Mouse (Mus musculus): ENCODE measurements around the gene Gm28557. TPM values are rescaled to one million over a fixed set of nuclear protein-coding genes. Genes with fewer than 3 reads are reported as not detected.
"Not testable (repeated sequence)": the region's sequence is repeated elsewhere in the genome, so short reads cannot be mapped to it uniquely, and the experiment has no call there.

The Gm28557 gene
- polyA plus RNA-seq (2016; fragmentation: Nextera tagmentation; extraction: Ambion mirVana) = 2.3 and 3.4 TPM in 2 replicates

DNA sequence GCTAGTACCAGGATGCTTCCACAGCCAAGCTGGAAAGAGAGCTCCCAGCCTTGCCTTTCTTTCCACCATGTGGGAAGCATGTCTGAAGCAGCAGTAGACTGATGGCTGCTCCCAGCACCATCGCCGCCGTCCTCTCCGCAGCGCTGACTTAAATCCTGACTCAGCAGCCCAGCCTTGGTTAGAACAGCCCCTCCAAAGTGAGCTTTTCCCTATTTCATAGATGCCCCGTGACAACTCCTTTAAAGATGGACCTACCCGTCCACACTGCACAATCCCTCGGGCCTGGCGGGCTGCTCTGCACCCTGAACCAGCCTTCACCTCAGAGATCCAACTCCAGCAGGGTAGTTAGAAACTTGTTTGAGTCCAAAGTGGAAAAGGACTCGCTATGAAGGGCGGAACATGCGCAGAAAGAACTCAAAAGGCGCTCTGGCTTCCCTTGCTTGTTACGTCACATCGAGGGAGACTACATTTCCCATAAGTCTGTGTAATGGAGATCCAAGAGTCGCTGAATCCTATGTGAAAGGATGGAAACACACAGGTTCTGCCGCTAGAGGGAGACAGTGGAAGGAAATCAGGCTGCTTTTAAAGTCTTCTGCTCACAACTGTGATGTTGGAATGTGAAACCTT lies at the start of gene Gm28557:
Gene Gm28557 (minus strand): TSS at position 411 of the 627 bp plus-strand sequence.
- Histone ChIP-seq H3K4me2 (replicated peaks) (peak within 1 kb of the TSS; percentile 67), H3K4me1 (no peaks in the 10 kb centered on the region), H3K27me3 (no peaks in the 10 kb centered on the region), H3K36me3 (peaks cover 9% of the 10 kb centered on the region), H3K9ac (peak within 1 kb of the TSS; percentile 64), H3K4me3 (peak within 1 kb of the TSS; percentile 61), H3K9me3 (no peaks in the 10 kb centered on the region), H3K27ac (peak within 1 kb of the TSS; percentile 86)
- ATAC-seq (ENCODE audit: insufficient number of reproducible peaks, insufficient read depth, low FRiP score, low TSS enrichment) = peak; percentile 94
- under 1% methylated on average over 17 of the region's 17 CpGs for WGBS

DNA sequence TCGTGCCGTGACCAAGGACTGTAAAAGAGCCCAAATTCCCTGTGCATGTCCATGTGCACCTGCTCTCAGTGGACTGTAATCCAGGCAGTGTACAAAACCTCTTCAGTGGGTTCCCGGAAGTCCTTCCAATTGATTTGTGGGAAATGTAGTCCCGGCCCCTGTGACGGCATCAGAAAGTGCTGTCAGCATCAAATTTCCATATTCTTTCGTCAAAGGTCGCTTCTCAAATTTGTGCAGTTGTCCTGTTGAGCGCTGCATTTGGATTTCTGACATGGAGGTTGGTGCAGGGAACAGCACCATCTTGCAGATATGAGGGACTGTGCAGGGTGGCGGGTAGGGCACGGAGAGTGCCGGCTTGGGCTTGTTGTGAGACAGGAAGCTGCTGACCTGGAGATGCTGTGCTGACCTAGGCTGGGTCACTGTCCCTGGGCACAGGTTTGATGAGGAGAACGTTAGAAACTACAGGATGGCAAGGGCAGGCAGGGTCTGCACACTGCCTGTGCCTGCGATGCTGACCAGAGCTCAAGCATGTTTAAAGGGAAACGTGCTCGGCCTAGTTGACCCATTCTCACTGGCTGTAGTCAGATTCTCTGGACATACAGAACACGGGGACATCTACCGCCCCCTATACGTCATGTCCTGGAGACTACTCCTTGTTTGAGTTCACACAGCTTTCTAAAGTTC lies 19.8 kb upstream of the Gm28557 start:
- Histone ChIP-seq H3K9me3 (no peaks in the 10 kb centered on the region), H3K27ac (no peak overlapping the region), H3K4me3 (peak overlapping the region; percentile 76), H3K9ac (peak overlapping the region; percentile 70), H3K27me3 (no peaks in the 10 kb centered on the region), H3K4me1 (no peaks in the 10 kb centered on the region), H3K4me2 (replicated peaks) (peak overlapping the region; percentile 73), H3K36me3 (no peaks in the 10 kb centered on the region)
- WGBS = 1% methylated on average over 18 of the region's 18 CpGs
- peak; percentile 93 for ATAC-seq (ENCODE audit: insufficient number of reproducible peaks, insufficient read depth, low FRiP score, low TSS enrichment)

- not testable (repeated sequence) for ATAC-seq (ENCODE audit: insufficient number of reproducible peaks, insufficient read depth, low FRiP score, low TSS enrichment); H3K4me1 ChIP-seq; H3K27ac ChIP-seq; H3K4me2 ChIP-seq (replicated peaks); H3K36me3 ChIP-seq; H3K9ac ChIP-seq; H3K9me3 ChIP-seq; H3K4me3 ChIP-seq; H3K27me3 ChIP-seq
- 74% methylated on average over 10 of the region's 10 CpGs for WGBS
These were observed 19.1 kb upstream of the Gm28557 start for GRCm38 (mm10) chr13:67127507-67127906.

DNA sequence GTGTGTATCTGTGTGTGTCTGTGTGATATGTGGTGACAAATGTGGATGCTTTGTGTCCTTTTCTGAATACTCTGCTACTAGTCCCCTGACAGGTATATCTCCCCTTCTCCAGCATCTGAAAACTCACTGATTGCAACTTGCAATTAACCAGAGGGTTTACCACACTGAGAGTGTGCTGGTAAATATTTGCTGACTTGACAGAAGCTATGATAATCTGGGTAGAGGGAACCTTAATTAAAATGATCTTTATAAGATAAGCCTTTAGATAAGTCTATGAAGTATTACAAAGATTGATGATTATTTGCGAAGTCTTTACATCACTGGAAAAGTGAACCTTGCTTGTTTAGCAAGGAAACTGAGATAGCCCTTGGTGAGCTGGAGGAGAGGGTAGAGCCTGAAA lies 16.1 kb upstream of the Gm28557 start:
- ATAC-seq (ENCODE audit: insufficient number of reproducible peaks, insufficient read depth, low FRiP score, low TSS enrichment) = no peak
- WGBS = 84% methylated on average over 1 of the region's 1 CpGs
- H3K4me3 ChIP-seq = no peak overlapping the region

GRCm38 (mm10) chr13:67121360-67121759 lies 13.0 kb upstream of the Gm28557 start, which contains the start of gene Zfp759:
Zfp759 (plus strand) TSS chr13:67121660.
- not testable (repeated sequence) for H3K9ac ChIP-seq; H3K4me3 ChIP-seq; H3K4me2 ChIP-seq (replicated peaks); H3K4me1 ChIP-seq; H3K36me3 ChIP-seq; H3K27me3 ChIP-seq; H3K27ac ChIP-seq; H3K9me3 ChIP-seq; ATAC-seq (ENCODE audit: insufficient number of reproducible peaks, insufficient read depth, low FRiP score, low TSS enrichment)

More for the DNA sequence above, 16.1 kb upstream of the Gm28557 start:
- Histone ChIP-seq H3K36me3 (no peaks in the 10 kb centered on the region), H3K27ac (no peak overlapping the region), H3K9ac (no peak overlapping the region), H3K4me2 (replicated peaks) (no peak overlapping the region), H3K27me3 (no peaks in the 10 kb centered on the region), H3K4me1 (no peaks in the 10 kb centered on the region), H3K9me3 (no peaks in the 10 kb centered on the region)

DNA sequence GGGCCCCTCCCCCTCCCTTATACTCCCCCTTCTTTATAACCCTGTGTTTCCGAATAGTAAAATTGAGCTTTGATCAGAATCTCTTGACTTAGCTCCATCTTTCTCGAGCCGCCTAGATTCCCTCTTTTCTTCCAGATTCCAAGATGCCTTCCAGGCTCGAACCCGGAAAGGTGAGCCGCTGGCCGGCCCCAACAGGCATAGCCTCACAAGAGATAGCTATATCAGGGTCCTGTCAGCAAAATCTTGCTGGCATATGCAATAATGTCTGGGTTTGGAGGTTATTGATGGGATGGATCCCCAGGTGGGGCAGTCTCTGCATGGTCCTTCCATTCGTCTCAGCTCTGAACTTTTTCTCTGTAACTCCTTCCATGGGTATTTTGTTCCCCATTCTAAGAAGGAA lies 7.8 kb upstream of the Gm28557 start, which contains the start of gene Rslcan18:
Gene Rslcan18 (minus strand): TSS at position 101 of the 400 bp plus-strand sequence.
- not testable (repeated sequence) for H3K36me3 ChIP-seq; H3K9ac ChIP-seq; H3K4me2 ChIP-seq (replicated peaks); H3K4me1 ChIP-seq; H3K27me3 ChIP-seq; ATAC-seq (ENCODE audit: insufficient number of reproducible peaks, insufficient read depth, low FRiP score, low TSS enrichment); H3K9me3 ChIP-seq; H3K27ac ChIP-seq; H3K4me3 ChIP-seq
- WGBS = 92% methylated on average over 8 of the region's 8 CpGs

GRCm38 (mm10) chr13:67113287-67113686 lies 4.9 kb upstream of the Gm28557 start:
- no peak overlapping the region for H3K4me3 ChIP-seq
- no peak for ATAC-seq (ENCODE audit: insufficient number of reproducible peaks, insufficient read depth, low FRiP score, low TSS enrichment)
- WGBS = 89% methylated on average over 2 of the region's 2 CpGs

GRCm38 (mm10) chr13:67112096-67112495 lies 3.7 kb upstream of the Gm28557 start:
- Histone ChIP-seq H3K27me3 (no peaks in the 10 kb centered on the region), H3K36me3 (no peaks in the 10 kb centered on the region), H3K27ac (no peak overlapping the region), H3K4me3 (no peak overlapping the region), H3K4me2 (replicated peaks) (no peak overlapping the region), H3K9me3 (no peaks in the 10 kb centered on the region), H3K4me1 (no peaks in the 10 kb centered on the region), H3K9ac (no peak overlapping the region)
- WGBS = 81% methylated on average over 12 of the region's 12 CpGs
- ATAC-seq (ENCODE audit: insufficient number of reproducible peaks, insufficient read depth, low FRiP score, low TSS enrichment) = no peak

More at GRCm38 (mm10) chr13:67113287-67113686, 4.9 kb upstream of the Gm28557 start:
- no peaks in the 10 kb centered on the region for H3K9me3 ChIP-seq
- no peaks in the 10 kb centered on the region for H3K27me3 ChIP-seq
- H3K9ac ChIP-seq = no peak overlapping the region
- no peak overlapping the region for H3K4me2 ChIP-seq (replicated peaks)
- H3K36me3 ChIP-seq = no peaks in the 10 kb centered on the region
- H3K27ac ChIP-seq = no peak overlapping the region
- H3K4me1 ChIP-seq = no peaks in the 10 kb centered on the region

DNA sequence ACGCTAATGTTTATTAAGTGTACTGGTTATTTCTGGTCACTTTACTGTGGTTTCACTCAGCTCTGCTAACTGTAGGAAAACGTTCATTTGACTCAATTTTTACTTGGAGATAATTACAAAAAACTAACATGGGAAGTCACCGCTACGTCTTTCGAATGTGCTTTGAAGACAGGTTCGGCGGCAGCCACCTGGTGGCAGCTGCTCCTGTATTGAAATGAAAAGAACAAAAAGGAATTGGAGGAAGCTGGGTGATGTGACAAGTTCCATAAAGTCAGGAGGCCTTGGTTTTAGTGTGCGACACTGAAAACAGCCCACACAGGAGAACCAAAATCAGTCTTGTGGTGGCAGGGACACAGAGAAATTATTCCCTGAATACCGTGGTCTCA lies 410 bp upstream of the Gm28557 start:
- H3K27ac ChIP-seq = no peak overlapping the region

DNA sequence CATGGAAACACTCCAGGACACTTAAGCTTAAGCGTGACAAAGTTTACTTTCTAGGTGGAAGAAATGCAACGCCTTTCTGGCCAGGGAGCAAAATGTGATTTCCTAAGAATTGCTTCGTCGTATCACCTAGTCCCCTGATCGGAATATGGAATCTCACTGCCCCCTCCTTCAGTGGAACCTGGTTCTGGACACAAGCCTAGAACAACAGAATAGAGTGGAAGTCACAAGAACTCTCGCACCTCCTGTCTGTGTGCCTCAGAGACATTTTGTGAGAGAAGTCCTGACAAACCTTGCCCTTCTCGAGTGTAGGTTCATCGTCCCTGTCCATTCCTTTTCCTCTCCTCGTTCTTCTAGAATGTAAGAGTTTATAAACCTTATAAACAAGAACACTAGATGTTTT lies 723 bp downstream of the Gm28557 start:
- H3K9ac ChIP-seq = peak overlapping the region; percentile 64
- H3K9me3 ChIP-seq = no peaks in the 10 kb centered on the region
- H3K4me3 ChIP-seq = peak overlapping the region; percentile 61
- ATAC-seq (ENCODE audit: insufficient number of reproducible peaks, insufficient read depth, low FRiP score, low TSS enrichment) = no peak
- H3K4me1 ChIP-seq = no peaks in the 10 kb centered on the region
- H3K36me3 ChIP-seq = peaks cover 9% of the 10 kb centered on the region
- H3K4me2 ChIP-seq (replicated peaks) = peak overlapping the region; percentile 67
- peak overlapping the region; percentile 86 for H3K27ac ChIP-seq
- 67% methylated on average over 9 of the region's 9 CpGs for WGBS
- no peaks in the 10 kb centered on the region for H3K27me3 ChIP-seq

More for the DNA sequence above, 410 bp upstream of the Gm28557 start:
- Histone ChIP-seq H3K27me3 (no peaks in the 10 kb centered on the region), H3K4me3 (peak overlapping the region; percentile 61), H3K9ac (no peak overlapping the region), H3K4me1 (no peaks in the 10 kb centered on the region), H3K36me3 (peaks cover 9% of the 10 kb centered on the region), H3K4me2 (replicated peaks) (peak overlapping the region; percentile 67), H3K9me3 (no peaks in the 10 kb centered on the region)
- 6% methylated on average over 9 of the region's 9 CpGs for WGBS
- ATAC-seq (ENCODE audit: insufficient number of reproducible peaks, insufficient read depth, low FRiP score, low TSS enrichment) = peak; percentile 35; the same call in 1 of the 2 replicates

DNA sequence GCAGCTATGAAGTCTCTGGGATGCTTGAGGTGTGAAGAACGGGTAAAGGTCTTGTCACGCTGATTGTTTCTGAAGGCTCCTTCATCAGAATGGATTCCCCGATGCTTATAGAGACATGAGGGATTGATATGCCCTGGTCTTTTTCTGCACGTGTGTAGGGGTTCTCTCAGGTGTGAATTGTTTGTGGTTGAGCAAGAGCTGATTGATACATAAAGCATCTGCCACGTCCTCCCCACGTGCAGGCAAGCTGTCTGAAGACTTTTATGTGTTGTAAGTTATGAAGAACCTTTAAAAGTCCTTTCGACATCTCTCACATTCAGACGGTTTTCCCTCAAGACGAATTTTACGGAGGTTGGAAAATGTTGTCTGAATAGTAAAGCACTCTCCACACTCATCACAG lies 10.5 kb downstream of the Gm28557 start, which contains the start of gene Zfp708:
Gene Zfp708 (minus strand): TSS at position 101 of the 400 bp plus-strand sequence.
- no peak within 1 kb of the TSS for H3K27ac ChIP-seq
- H3K27me3 ChIP-seq = no peaks in the 10 kb centered on the region
- no peaks in the 10 kb centered on the region for H3K4me1 ChIP-seq
- H3K4me2 ChIP-seq (replicated peaks) = no peak within 1 kb of the TSS
- no peaks in the 10 kb centered on the region for H3K9me3 ChIP-seq
- 90% methylated on average over 10 of the region's 10 CpGs for WGBS
- ATAC-seq (ENCODE audit: insufficient number of reproducible peaks, insufficient read depth, low FRiP score, low TSS enrichment) = no peak
- peaks cover 4% of the 10 kb centered on the region; the same call in 1 of the 2 replicates for H3K36me3 ChIP-seq
- no peak within 1 kb of the TSS for H3K4me3 ChIP-seq
- H3K9ac ChIP-seq = no peak within 1 kb of the TSS

DNA sequence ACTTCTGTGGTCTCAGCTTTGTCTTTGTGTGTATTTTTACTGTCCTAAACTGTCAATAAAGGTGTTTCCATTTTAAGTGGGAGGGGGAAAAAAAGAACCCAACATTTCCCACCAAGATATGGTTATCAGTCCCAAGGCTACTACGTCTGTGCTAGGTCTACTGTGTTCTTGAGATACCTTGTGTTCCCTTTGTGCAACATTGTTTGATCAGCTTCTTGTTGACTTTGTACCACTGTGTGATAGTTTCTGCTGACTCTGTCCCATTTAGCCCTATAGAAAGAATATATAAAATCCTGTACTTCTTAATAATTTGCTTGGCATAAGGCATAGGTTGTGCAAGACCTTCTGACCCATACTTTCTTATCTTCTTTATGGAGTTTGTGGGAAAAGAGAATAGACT lies 18.2 kb downstream of the Gm28557 start:
- no peaks in the 10 kb centered on the region for H3K27me3 ChIP-seq
- H3K36me3 ChIP-seq = no peaks in the 10 kb centered on the region
- no peak overlapping the region for H3K27ac ChIP-seq
- no peaks in the 10 kb centered on the region for H3K9me3 ChIP-seq
- ATAC-seq (ENCODE audit: insufficient number of reproducible peaks, insufficient read depth, low FRiP score, low TSS enrichment) = no peak
- H3K9ac ChIP-seq = no peak overlapping the region
- no peak overlapping the region for H3K4me2 ChIP-seq (replicated peaks)
- 89% methylated on average over 1 of the region's 1 CpGs for WGBS
- H3K4me1 ChIP-seq = no peaks in the 10 kb centered on the region
- no peak overlapping the region for H3K4me3 ChIP-seq

All from embryonic facial prominence, embryonic 12.5 days (tissue).